Mouse (Mus musculus) intestine, embryonic 16.5 days (tissue): Measurements from ENCODE around the gene Thada. TPM values are rescaled to one million over a fixed set of nuclear protein-coding genes. Genes with fewer than 3 reads are reported as not detected.

Experiments used
- ATAC-seq: fragments of 200-750 bp; cut with Nextera tagmentation; 2 replicates; pipeline ENCODE4 v1.8.0; 2017; ENCODE audit warnings: moderate TSS enrichment, moderate library complexity
- H3K27ac ChIP-seq: fragments of 300-500 bp; sonication (generic); 2 replicates; pipeline ENCODE4 v1.5.1; 2014; ENCODE audit warnings: mild to moderate bottlenecking, low read length
- H3K27me3 ChIP-seq: fragments of 300-500 bp; sonication (generic); replicated peaks from 2 replicates; pipeline ENCODE4 v1.6.1; 2014; ENCODE audit warnings: low read length, control low read depth, mixed read lengths; ENCODE audit not compliant: control insufficient read depth, insufficient read depth
- H3K36me3 ChIP-seq: fragments of 300-500 bp; sonication (generic); 2 replicates; pipeline ENCODE4 v1.6.1; 2014; ENCODE audit warnings: low read length, control low read depth; ENCODE audit not compliant: control insufficient read depth, insufficient read depth
- H3K4me1 ChIP-seq: fragments of 300-500 bp; sonication (generic); 2 replicates; pipeline ENCODE4 v1.6.1; 2014; ENCODE audit warnings: low read length, control low read depth, mixed read lengths; ENCODE audit not compliant: control insufficient read depth, insufficient read depth
- H3K4me2 ChIP-seq: fragments of 300-500 bp; sonication (generic); 2 replicates; pipeline ENCODE4 v1.6.1; 2014; ENCODE audit warnings: low read depth, low read length, control low read depth
- H3K4me3 ChIP-seq: fragments of 300-500 bp; sonication (generic); 2 replicates; pipeline ENCODE4 v1.5.1; 2014; ENCODE audit warnings: mild to moderate bottlenecking, low read length
- H3K9ac ChIP-seq: fragments of 300-500 bp; sonication (generic); 2 replicates; pipeline ENCODE4 v1.6.1; 2014; ENCODE audit warnings: low read depth, low read length
- H3K9me3 ChIP-seq: fragments of 300-500 bp; sonication (generic); 2 replicates; pipeline ENCODE4 v1.6.1; 2016; ENCODE audit warnings: low read length, control low read depth; ENCODE audit not compliant: control insufficient read depth
- WGBS: fragments of 180-500 bp; shearing (Covaris S2); extraction: QIAGEN DNeasy Blood & Tissue Kit; methylation state at CpG from one replicate; pipeline ENCODE4 v1.1.7; 2014; 5-methylcytosine and 5-hydroxymethylcytosine counted together
- polyA plus RNA-seq: library from polyadenylated mRNA; unstranded; fragments of >200 nt; fragmentation: Nextera tagmentation; extraction: Ambion mirVana; gene quantifications from 2 replicates; pipeline ENCODE4 v1.2.1, GENCODE M21; 2015

Gene Thada
- polyA plus RNA-seq: 4.3 and 5.3 TPM in 2 replicates

GRCm38 (mm10) chr17:84465753-84466608 is at the start of gene Thada:
Thada (minus strand) TSS chr17:84466205.
- peak within 1 kb of the TSS; percentile 86 for H3K9ac ChIP-seq
- H3K27me3 ChIP-seq: no peaks in the 10 kb centered on the region
- no peaks in the 10 kb centered on the region for H3K9me3 ChIP-seq
- peak within 1 kb of the TSS; percentile 87 for H3K4me2 ChIP-seq
- H3K4me3 ChIP-seq: peak within 1 kb of the TSS; percentile 89
- H3K36me3 ChIP-seq: no peaks in the 10 kb centered on the region
- WGBS: under 1% methylated on average over 67 of the region's 67 CpGs
- peak; percentile 98 for ATAC-seq
- H3K27ac ChIP-seq: peak within 1 kb of the TSS; percentile 76
- peaks cover 8% of the 10 kb centered on the region for H3K4me1 ChIP-seq

- Histone ChIP-seq H3K27me3 (no peaks in the 10 kb centered on the region), H3K4me2 (peak overlapping the region; percentile 94), H3K27ac (peak overlapping the region; percentile 81), H3K36me3 (no peaks in the 10 kb centered on the region), H3K9me3 (no peaks in the 10 kb centered on the region), H3K4me3 (peak overlapping the region; percentile 80), H3K4me1 (peaks cover 22% of the 10 kb centered on the region), H3K9ac (peak overlapping the region; percentile 88)
- ATAC-seq: peak; percentile 41
- 19% methylated on average over 4 of the region's 4 CpGs for WGBS
Measured at GRCm38 (mm10) chr17:84512516-84513085, 46.6 kb upstream of the Thada start.

DNA sequence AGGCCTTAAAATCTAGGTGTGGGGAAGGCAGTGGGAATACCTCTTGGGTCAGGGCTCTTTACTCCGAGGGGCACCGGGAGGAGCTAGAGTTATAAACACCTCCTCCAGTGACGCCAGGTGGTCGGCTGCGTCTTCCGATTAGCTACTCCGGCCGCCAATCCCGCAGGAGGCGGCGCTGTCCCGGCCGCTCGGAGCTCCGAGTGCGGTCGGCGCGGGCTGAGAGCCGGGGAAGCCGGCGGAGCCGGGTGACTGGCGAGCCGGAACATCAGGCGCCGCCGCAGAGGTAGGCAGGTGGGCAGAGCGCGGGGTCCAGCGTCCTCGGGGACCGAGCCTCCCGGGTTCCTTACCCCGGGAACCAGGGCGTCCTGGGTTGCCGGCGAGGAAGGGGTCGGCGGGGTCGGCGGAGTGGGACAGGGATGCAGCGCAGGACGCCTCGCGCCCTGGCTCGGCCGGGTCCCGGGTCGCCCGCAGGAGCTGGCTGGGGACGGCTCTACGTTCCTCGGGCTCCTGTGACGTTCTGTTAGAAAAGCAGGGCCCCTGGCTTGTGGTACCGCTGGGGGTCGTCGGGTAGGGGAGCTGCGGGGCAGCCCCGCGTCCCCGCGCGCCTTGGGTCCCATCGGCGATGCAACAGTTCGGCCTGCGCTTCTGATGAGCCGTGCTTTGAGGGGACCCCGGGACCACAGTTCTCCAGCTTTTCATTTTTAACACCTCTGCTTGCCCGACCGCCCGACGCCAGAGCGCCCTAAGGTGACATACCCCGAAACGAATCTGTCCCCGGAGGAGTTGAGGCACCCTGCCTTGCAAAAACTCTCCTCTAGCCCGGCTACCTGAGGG is 45.9 kb upstream of the Thada start, which contains the start of gene Plekhh2:
TSS of gene Plekhh2 (plus strand) at position 214 of the 834 bp plus-strand sequence.
- H3K27ac ChIP-seq: peak within 1 kb of the TSS; percentile 82
- H3K36me3 ChIP-seq: no peaks in the 10 kb centered on the region
- peak within 1 kb of the TSS; percentile 88 for H3K9ac ChIP-seq
- no peaks in the 10 kb centered on the region for H3K9me3 ChIP-seq
- H3K4me1 ChIP-seq: peaks cover 22% of the 10 kb centered on the region
- peak within 1 kb of the TSS; percentile 80 for H3K4me3 ChIP-seq
- WGBS: under 1% methylated on average over 79 of the region's 79 CpGs
- H3K4me2 ChIP-seq: peak within 1 kb of the TSS; percentile 94
- no peaks in the 10 kb centered on the region for H3K27me3 ChIP-seq
- peak; percentile 92 for ATAC-seq

DNA sequence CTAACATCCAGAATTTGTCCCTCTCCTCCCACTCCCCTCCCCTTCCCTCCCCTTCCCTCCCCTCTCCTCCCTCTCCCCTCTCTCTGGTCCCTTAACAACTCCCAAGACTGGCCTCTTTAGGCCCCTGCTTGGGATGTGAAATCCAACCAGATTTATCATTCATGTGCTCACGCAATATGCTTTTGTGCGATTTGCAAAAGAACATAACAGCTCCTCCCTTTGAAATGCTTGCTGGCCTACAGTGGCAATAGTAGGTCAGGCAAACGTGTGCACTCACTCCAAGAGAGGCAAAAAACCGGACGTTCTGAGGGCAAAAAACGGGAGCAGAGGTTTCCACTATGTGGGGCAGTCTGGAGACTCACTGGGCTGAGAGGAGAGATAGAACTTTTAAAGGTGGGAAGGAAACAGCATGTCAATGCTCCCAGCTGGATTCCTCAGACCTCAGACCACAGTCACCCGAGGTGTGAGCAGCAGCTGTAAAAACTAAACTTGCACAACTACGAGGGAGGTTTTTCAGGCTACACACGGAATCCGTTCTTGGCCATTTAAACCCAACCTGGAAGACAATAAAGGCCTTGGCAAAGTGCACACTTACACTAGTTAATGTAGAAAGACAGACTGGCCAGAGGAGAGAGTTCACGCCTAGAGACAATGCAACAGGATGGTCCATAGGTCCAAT is 45.1 kb upstream of the Thada start:
- WGBS: 30% methylated on average over 11 of the region's 11 CpGs
- Histone ChIP-seq H3K36me3 (no peaks in the 10 kb centered on the region), H3K9me3 (no peaks in the 10 kb centered on the region), H3K4me1 (peaks cover 22% of the 10 kb centered on the region), H3K9ac (peak overlapping the region; percentile 88; the same call in 1 of the 2 replicates), H3K27ac (peak overlapping the region; percentile 82), H3K4me3 (peak overlapping the region; percentile 80), H3K4me2 (peak overlapping the region; percentile 94), H3K27me3 (no peaks in the 10 kb centered on the region)
- ATAC-seq: no peak

- H3K36me3 ChIP-seq: no peaks in the 10 kb centered on the region
- H3K9me3 ChIP-seq: no peaks in the 10 kb centered on the region
- peak overlapping the region; percentile 57; the same call in 1 of the 2 replicates for H3K27ac ChIP-seq
- no peak overlapping the region for H3K4me2 ChIP-seq
- 40% methylated on average over 5 of the region's 5 CpGs for WGBS
- H3K4me1 ChIP-seq: peaks cover 22% of the 10 kb centered on the region
- no peak overlapping the region for H3K9ac ChIP-seq
- H3K27me3 ChIP-seq: no peaks in the 10 kb centered on the region
- H3K4me3 ChIP-seq: no peak overlapping the region
- ATAC-seq: peak; percentile 23; the same call in 1 of the 2 replicates
Measured at GRCm38 (mm10) chr17:84510355-84510754, 44.4 kb upstream of the Thada start.

- no peak for ATAC-seq
- 51% methylated on average over 4 of the region's 4 CpGs for WGBS
Measured at GRCm38 (mm10) chr17:84509176-84509575, 43.2 kb upstream of the Thada start.

DNA sequence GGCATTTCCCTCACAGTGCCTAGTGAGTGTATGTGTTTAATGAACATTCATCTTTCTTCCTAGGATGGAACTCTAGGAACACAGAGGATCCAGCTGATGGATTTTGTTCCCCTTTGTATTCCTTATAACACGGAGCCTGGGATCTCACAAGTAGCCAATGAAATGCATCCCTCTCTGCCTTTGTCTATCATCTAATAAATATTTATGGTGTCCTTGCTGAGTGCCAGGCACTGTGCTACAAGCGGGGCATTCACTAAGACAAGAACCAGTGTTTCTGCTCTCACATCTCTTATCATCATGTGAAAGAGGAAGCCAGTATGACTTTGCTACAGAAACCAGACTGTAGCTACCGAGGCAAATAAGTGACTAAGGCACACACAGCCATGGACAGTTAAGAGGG is 42.7 kb upstream of the Thada start:
- 51% methylated on average over 3 of the region's 3 CpGs for WGBS
- no peak overlapping the region for H3K4me2 ChIP-seq
- no peak overlapping the region for H3K9ac ChIP-seq
- no peaks in the 10 kb centered on the region for H3K27me3 ChIP-seq
- no peaks in the 10 kb centered on the region for H3K36me3 ChIP-seq
- ATAC-seq: no peak
- H3K27ac ChIP-seq: no peak overlapping the region
- H3K9me3 ChIP-seq: no peaks in the 10 kb centered on the region
- peaks cover 22% of the 10 kb centered on the region for H3K4me1 ChIP-seq
- H3K4me3 ChIP-seq: no peak overlapping the region

More at GRCm38 (mm10) chr17:84509176-84509575, 43.2 kb upstream of the Thada start:
- no peaks in the 10 kb centered on the region for H3K27me3 ChIP-seq
- no peak overlapping the region for H3K9ac ChIP-seq
- H3K4me2 ChIP-seq: no peak overlapping the region
- no peaks in the 10 kb centered on the region for H3K9me3 ChIP-seq
- H3K27ac ChIP-seq: no peak overlapping the region
- no peaks in the 10 kb centered on the region for H3K36me3 ChIP-seq
- H3K4me1 ChIP-seq: peaks cover 22% of the 10 kb centered on the region
- no peak overlapping the region for H3K4me3 ChIP-seq

DNA sequence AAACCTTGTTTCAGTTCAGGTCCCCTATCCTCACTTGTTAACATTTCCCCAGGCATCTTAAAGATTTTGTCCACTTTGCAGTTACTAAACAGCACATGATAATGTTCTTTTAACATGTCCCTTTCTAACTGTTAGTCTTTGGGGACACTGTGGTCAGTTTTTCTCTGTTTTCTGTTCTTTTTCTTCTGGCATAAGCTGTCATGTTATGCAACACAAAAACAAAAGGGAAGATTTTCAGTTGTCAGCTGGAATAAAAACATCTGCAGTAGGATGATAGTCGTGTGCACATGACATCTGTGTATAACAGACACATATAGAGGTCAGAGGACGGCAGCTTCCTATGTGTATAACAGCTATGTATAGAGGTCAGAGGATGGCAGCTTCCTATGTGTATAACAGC is 39.9 kb upstream of the Thada start:
- Histone ChIP-seq H3K4me1 (peaks cover 14% of the 10 kb centered on the region), H3K36me3 (no peaks in the 10 kb centered on the region), H3K27ac (no peak overlapping the region), H3K4me2 (no peak overlapping the region), H3K27me3 (no peaks in the 10 kb centered on the region), H3K9me3 (no peaks in the 10 kb centered on the region), H3K4me3 (no peak overlapping the region), H3K9ac (no peak overlapping the region)
- WGBS: 59% methylated on average over 2 of the region's 2 CpGs
- ATAC-seq: no peak
